Mouse (Mus musculus) E14TG2a.4 (cell line): ENCODE measurements around the gene Fam104a.
A peak's percentile ranks its signal among the peaks of the same experiment; 100 is the strongest.

ENCODE experiments used
- CTCF ChIP-seq: conservative IDR thresholded peaks from 2 replicates; pipeline ENCODE4 v1.5.1; 2014; ENCODE audit warnings: low read length
- NANOG ChIP-seq: IDR thresholded peaks from 2 replicates; pipeline ENCODE4 v1.6.1; 2014; ENCODE audit warnings: borderline replicate concordance, low read length, mixed read lengths
- POU5F1 ChIP-seq: IDR thresholded peaks from 2 replicates; pipeline ENCODE4 v1.6.1; 2014; ENCODE audit warnings: low read length, borderline replicate concordance

- TF ChIP-seq CTCF (peak; percentile 76), NANOG (no peak), POU5F1 (no peak)
Observed at GRCm38 (mm10) chr11:113611664-113612611, 72.0 kb downstream of the Fam104a start.
